Mouse (Mus musculus) thymus, postnatal 36 days (tissue): Measurements from ENCODE around the gene Hes6.

Experiments
- DNase-seq, 2 experiments: peaks; one replicate each; pipeline ENCODE4 v3.0.0; 2022; ENCODE audit warnings: mixed read lengths in 2 of 2

The Hes6 gene

DNA sequence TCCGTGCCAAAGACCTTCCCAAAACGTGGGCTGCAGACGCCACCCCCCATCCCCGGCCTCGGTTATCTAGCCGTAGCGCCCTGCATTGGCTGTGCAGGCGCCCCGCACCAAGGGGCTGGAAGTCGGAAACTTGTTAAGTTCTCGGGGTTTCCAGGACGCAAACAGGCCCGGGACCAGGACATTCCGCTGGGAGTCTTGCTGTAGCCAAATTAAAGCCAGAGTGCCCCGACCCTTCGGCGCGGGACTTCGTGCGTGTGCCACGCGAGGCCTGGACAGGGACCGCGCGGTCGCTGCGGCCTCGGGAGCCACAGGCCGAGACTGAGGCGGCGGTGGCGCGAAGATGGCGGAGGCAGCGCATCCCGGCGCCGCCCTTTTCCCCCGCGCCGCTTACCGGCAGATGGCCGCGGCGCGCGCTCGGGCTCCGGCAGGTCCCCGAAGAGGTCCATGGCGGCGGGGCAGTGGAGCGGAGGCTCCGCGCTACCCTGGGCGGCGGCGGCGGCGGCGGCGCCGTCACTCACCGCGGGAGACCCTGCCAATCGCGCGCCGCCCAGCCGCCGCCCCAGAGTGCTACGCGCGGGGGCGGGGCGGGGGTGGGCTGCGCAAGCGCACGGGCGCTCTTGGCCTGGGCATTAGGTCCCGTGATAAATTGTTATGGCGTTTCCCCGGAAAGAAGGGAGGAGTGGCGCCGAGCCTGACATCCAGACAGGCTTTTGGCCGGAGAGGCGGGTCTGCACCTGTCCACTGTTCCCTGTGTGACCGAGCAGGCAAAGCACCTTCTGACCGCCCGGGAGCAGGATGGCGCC is 15.4 kb downstream of the Hes6 start, which contains the start of gene Ilkap:
Gene Ilkap, minus strand, starts transcription at position 556 of the 803 bp plus-strand sequence.
- peak; percentile 73 to 83 for DNase-seq

DNA sequence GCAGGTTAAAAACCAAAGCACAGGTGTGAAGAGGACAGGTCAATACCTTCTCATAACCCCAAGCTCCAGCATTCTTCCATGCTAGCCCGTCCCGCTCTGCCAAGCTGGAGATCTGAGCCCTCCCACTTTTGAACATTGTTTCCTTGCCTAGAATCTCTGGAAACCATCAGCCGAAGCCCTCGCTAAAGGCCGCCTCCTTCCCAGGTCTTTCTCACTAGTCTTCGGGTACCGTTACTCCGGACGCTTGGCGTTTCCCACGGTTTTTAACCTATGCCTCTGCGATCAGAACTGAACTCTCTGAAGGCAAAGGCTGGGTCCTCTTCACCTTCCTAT is 15.9 kb downstream of the Hes6 start:
- DNase-seq, result no peak

DNA sequence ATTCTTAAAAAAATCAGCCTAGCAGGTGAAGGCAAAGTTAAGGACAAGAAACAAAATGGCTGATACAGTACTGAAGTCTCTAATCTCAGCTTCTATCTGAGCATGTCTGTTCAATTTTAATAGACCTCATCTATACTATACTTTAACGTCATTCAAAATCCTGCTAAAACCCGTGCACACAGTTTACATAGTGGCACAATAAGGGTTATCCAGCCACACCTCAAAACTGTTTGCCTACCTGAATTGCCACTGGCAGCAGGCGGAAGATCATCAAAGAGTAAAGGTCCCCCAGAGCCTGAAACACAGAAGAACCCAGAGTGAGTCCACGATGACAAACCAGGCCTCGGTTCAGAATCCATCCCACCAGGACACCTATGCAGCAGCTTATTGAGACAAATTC is 23.5 kb downstream of the Hes6 start:
- DNase-seq, result no peak

DNA sequence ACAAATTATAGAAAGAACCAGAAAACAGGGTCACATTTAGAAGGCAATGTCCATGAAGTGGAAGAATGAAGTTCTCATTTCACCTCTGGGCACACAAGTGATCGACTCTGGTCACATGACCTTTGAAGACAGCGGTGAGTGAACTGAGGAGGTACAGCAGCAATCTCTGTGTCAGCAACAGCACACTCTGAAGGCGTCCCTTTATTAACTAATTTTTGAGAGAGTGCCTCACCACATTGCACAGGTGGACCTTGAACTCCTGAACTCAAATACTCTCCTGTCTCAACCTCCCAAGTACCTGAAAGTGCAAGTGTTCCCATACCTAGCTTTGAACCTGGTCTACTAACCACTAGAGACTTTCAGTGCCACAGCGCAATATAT is 32.8 kb downstream of the Hes6 start:
- DNase-seq, result no peak

DNA sequence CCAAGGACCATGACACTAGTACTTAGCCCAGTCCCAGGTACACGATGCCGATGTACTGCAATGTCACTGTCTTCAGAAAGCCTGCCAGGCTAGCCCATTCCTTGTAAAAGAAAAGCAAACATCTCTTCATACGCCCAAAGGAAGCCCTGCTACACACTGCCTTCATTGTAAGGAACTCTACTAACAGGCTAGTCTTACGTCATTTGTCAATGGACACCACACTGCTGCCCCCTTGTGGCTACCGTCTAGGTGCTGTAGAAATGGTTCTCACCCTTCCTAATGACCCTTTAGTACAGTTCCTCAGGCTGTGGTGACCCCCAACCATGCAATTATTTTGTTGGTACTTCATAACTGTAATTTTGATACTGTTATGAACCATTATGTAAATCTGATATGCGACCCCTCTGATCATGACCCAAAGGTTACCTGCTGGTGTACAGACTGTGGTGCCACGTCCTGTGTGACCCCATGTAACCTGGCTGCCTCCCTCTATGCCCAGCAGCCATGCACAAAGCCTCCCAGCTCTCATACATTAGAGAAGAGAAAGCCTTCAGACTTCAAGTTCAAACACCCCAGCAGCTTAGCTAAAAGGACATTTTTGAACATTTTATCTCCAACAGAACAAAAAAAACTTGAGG is 33.3 kb downstream of the Hes6 start:
- peak; percentile 57 to 69 for DNase-seq

DNA sequence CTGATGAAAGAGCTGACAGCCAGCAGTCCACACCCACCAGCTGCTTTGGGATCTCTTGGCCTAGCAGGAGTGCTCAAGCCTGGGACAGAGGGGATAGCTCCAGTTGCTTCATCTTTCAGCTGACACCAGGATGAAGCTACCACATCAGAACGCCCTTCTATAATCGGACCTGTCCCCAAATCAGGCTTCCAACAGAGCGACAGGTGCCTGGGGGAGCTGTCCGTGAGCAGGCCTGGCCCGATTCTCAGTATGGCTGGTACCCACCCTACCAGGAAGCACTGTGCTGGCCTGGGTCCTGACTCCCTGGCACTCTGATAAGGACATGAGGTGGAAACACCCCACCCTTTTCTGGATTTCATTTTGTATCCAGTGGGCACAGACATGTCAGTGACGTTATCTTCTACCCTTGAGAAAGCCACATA is 40.4 kb downstream of the Hes6 start:
- no peak for DNase-seq

DNA sequence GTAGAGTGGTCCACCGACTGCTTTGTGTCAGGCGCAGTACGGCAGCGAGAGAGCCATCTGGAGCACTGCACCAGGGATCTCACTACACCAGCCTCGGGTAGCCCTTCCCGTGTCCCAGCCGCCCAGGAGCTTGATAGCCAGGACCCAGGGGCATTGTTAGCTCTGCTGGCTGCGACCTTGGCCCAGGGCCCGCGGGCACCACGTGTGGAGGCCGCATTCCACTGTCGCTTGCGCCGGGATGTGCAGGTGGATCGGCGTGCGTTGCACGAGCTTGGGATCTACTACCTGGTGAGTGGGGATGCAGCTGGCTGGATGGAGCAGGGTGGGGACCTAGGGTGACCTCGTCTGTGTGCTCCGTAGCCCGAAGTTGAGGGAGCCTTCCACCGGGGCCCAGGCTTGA is 43.8 kb downstream of the Hes6 start:
- no peak for DNase-seq

DNA sequence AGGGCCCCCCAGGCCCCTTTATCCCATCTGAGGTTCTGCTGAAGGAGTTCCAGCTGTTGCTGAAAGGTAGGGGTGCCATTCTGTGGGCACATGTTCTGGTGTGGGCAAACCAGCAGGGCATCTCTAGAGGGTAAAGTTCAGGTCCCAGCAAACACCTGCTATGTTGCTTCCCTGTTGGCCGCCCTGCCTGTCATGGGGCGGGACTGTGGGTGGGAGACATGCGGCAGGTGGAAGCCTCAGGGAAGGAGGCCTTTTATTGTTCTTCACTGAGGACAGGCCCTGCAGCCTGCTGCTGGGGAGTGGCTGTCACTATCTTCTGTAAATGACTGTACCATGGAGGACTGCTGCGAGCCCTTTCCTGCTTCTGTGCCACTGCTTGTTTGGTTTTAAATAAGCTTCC is 44.4 kb downstream of the Hes6 start:
- no peak for DNase-seq

DNA sequence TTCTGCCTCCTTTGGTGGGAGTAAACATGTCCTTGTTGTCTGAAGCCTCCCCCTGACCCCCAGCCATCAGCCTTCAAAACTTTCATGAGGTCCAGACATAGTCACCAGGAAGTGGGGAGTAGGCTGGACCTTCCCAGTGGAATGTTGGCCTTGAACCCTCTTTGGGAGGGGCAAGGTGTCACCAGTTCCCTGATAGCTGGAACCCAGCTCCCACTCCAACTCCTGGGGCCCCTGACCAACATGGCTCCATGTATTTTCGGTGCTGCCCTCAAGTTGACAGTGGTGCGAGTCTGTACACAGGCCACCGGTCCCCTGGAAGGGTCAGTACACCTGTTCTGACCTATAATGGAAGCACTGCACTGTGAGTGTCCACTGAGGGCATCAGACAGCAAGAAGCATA is 46.5 kb downstream of the Hes6 start:
- DNase-seq, result no peak

DNA sequence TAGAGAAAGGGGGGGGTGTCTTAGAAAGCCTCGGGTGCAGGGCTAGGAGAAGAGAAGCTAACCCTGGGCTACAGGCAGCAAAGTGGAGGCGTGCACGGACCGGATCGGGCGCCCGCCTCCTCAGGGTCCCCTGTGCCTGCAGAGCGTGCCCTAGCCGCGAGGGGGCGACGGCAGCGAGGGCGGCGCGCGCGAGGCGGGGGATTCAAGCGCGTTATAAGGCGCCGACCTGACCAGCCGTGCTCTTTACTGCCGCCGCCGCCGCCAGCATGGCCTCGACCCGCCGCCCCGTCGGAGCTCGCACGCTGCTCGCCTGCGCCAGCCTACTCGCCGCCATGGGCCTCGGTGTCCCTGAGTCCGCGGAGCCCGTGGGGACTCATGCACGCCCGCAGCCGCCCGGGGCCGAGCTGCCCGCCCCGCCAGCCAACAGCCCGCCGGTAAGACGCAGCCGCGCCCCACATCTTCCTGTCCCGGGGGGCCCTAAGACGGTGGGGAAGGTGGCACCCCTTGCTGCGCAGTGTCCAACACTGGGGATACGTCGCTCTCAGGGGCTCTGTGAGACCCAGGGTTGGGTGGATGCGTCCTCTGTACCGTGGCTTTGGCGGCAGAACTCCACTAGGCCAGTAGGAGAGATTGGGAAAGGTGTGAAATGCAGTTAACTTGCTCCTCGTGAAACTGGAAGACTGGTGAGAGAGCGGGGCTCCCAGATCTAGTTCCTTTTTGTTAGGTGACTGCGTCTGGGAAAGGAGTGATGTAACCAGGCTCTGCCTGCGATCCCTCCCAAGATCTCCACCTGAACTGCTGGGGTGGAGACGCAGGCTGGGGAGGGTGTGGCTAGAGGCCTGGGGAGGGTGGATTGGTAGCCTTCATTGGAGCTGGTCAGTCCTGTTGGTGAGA is 47.4 kb downstream of the Hes6 start, which contains the start of gene Erfe:
Gene Erfe, plus strand, starts transcription at position 216 of the 894 bp plus-strand sequence.
- peak; percentile 79 to 80 for DNase-seq

DNA sequence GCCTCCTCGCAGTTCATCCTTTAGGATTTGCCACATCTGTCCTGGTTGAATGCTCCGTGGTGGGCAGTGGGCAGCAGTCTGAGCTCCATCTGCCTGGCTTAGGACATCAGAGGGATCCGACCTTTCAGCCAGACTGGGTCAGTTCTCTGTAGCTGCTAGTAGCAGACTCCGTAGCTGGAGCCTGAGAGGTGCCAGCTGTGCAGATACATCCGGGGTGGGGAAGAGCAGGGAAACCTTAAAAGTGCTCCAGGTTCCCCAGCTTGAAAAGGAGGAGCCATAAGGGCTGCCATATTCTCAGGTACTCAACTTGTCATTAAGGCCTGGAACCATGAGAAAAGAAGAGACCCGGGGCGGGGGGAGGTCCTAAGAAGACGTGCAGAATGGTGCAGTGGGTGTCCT is 48.0 kb downstream of the Hes6 start:
- no peak for DNase-seq

DNA sequence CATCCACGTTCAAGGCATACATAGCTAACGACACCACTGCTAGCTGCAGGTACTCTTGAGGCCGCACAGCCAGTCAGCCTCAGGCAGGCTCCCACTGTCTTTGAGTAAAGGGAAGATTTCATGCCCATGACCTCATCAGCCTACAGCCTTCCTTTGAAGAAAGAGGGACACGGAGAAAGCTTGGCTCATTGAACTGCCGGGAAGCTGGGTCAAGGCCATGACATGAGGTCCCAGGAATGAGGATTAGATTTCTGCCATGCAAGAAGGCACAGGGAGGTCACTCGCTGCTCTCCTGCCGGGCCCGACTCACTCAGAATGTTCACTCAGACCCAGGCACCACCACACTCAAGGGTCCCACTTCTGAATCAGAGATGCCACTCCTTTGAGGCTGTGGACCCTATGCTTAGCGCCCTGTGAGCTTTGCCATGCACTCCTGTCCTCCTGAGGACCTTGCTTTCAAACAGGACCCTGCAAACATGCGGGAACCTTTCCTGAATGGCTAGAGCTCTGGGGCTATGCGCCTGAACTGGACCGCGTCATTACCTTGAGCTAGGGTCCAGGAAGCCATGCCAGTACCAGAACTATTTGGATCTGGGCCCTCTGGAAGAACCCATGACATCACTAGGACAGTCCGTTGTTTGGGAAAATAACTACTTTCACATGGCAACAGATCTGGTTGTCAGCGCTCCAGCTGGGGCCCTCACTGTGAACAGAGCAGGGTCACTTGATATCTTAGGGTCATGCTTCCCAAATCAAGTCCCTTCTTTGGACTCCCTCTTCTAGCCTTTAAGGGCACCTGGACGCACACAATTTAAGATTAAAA is 48.8 kb downstream of the Hes6 start:
- DNase-seq, result no peak

DNA sequence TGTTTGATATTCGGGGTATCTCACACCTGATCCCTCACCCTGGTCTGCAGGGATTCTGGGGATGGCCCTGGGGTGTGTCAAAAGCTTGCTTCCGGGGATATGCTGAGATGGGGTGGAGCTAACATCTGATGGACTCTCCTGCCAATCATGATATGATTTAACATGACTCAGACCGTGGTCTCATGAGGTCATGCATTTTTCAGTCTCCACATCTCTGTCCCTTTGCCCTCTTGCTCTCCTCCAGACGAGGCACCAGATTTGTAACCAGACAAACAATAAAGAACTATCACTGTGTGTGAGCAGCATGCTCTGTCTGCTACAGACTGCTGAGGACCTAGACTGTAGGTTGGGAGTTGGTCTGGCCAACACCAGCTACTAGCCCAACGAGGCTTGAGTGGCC is 51.7 kb downstream of the Hes6 start:
- no peak for DNase-seq
